Mouse (Mus musculus) ES-E14 (cell line): ENCODE data around the gene Lyrm7.

Experiments used
- CHD2 ChIP-seq: IDR thresholded peaks from 2 replicates; pipeline ENCODE4 v1.6.1; 2014; ENCODE audit warnings: mild to moderate bottlenecking, low read depth, low read length, inconsistent platforms
- MAFK ChIP-seq: IDR thresholded peaks from 2 replicates; pipeline ENCODE4 v1.6.1; 2014; ENCODE audit warnings: mild to moderate bottlenecking, low read depth, low read length, inconsistent platforms; ENCODE audit not compliant: insufficient read depth
- ZC3H11A ChIP-seq: IDR thresholded peaks from 2 replicates; pipeline ENCODE4 v1.6.1; 2012; ENCODE audit warnings: low read depth, mild to moderate bottlenecking, inconsistent platforms, low read length, borderline replicate concordance

DNA sequence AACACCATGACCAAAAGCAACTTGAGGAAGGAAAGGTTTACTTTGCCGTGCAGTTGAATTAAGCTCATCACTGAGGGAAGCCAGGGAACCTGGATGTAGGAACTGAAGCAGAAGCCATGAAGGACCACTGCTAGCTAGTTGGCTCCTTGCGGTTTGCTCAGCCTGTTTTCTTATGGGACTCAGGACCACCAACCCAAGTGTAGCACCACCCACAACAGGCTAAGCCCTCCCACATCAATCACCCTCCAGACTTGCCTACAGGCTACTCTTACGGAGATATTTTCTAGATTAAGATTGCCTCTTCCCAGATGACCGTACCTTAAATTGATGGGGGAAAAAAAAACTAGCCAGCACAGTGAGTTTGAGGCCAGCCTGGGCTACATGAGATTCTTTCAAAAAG lies 48.4 kb downstream of the Lyrm7 start:
- no peak for TF ChIP-seq ZC3H11A
- TF ChIP-seq CHD2, result no peak
- no peak for TF ChIP-seq MAFK
